Mouse (Mus musculus) liver, embryonic 14.5 days (tissue): Measurements from ENCODE around the gene Olfr170. TPM values are rescaled to one million over a fixed set of nuclear protein-coding genes. Genes with fewer than 3 reads are reported as not detected.
"Not testable (repeated sequence)": the region's sequence is repeated elsewhere in the genome, so short reads cannot be mapped to it uniquely, and the experiment has no call there.

Experiments used
- ATAC-seq: fragments of 200-750 bp; cut with Nextera tagmentation; 2 replicates; pipeline ENCODE4 v1.8.0; 2017; ENCODE audit warnings: moderate number of reproducible peaks, mild to moderate bottlenecking, moderate library complexity; ENCODE audit not compliant: insufficient read depth
- DNase-seq, 3 experiments: peaks; one replicate each; pipeline ENCODE4 v3.0.0-alpha.2; 2012 to 2013; ENCODE audit warnings: low read depth in 3 of 3, low spot score in 3 of 3
- H3K27ac ChIP-seq: fragments of 300-500 bp; sonication (generic); 2 replicates; pipeline ENCODE4 v1.5.1; 2014; ENCODE audit warnings: moderate library complexity, mild to moderate bottlenecking, control low read depth, inconsistent platforms
- H3K27me3 ChIP-seq: fragments of 300-500 bp; sonication (generic); 2 replicates; pipeline ENCODE4 v1.6.1; 2014; ENCODE audit warnings: mild to moderate bottlenecking, low read length, moderate library complexity; ENCODE audit not compliant: control insufficient read depth, insufficient read depth
- H3K36me3 ChIP-seq: fragments of 300-500 bp; sonication (generic); replicated peaks from 2 replicates; pipeline ENCODE4 v1.6.1; 2014; ENCODE audit warnings: low read depth; ENCODE audit not compliant: control insufficient read depth, insufficient read depth
- H3K4me1 ChIP-seq, 2 experiments: fragments of 200-500 bp in 1 of 2; fragments of 300-500 bp in 1 of 2; sonication (generic) in 1 of 2; replicated peaks; 2 replicates each; pipeline ENCODE4 v1.6.1; 2012 to 2014; ENCODE audit warnings: antibody characterized with exemption in 1 of 2, inconsistent platforms in 1 of 2, low read length in 1 of 2; ENCODE audit not compliant: control insufficient read depth in 2 of 2, insufficient read depth in 2 of 2
- H3K4me2 ChIP-seq: fragments of 300-500 bp; sonication (generic); 2 replicates; pipeline ENCODE4 v1.6.1; 2014; ENCODE audit warnings: low read depth, mild to moderate bottlenecking, control low read depth, moderate library complexity
- H3K4me3 ChIP-seq, 2 experiments: fragments of 200-500 bp in 1 of 2; fragments of 300-500 bp in 1 of 2; sonication (generic) in 1 of 2; 2 replicates each; pipeline ENCODE4 v1.5.1; 2012 to 2014; ENCODE audit warnings: low read depth in 2 of 2, low read length in 2 of 2, mild to moderate bottlenecking in 2 of 2, control low read depth in 1 of 2, inconsistent platforms in 1 of 2, moderate library complexity in 1 of 2; ENCODE audit not compliant: insufficient read depth in 1 of 2
- H3K9ac ChIP-seq: fragments of 300-500 bp; sonication (generic); replicated peaks from 2 replicates; pipeline ENCODE4 v1.6.1; 2014; ENCODE audit warnings: mild to moderate bottlenecking, control low read depth, moderate library complexity
- H3K9me3 ChIP-seq: fragments of 300-500 bp; sonication (generic); 2 replicates; pipeline ENCODE4 v1.6.1; 2016; ENCODE audit warnings: low read length, mixed read lengths; ENCODE audit not compliant: control insufficient read depth
- CTCF ChIP-seq: IDR thresholded peaks from 2 replicates; pipeline ENCODE4 v1.5.1; 2016; ENCODE audit warnings: antibody characterized with exemption, low read depth, control low read depth
- EP300 ChIP-seq: IDR thresholded peaks from 2 replicates; pipeline ENCODE4 v1.6.1; 2016; ENCODE audit warnings: antibody characterized with exemption, low read depth
- WGBS: fragments of 180-500 bp; shearing (Covaris S2); extraction: QIAGEN DNeasy Blood & Tissue Kit; methylation state at CpG from one replicate; pipeline ENCODE4 v1.1.7; 2014; ENCODE audit not compliant: insufficient replicate concordance; 5-methylcytosine and 5-hydroxymethylcytosine counted together
- polyA plus RNA-seq, 2 experiments: library from polyadenylated mRNA; depleted of rRNA in 1 of 2; stranded (reverse) in 1 of 2; unstranded in 1 of 2; fragments of >200 nt; fragmentation: Nextera tagmentation in 1 of 2; extraction: Ambion mirVana in 1 of 2; gene quantifications; 2 replicates each; pipeline versions ENCODE4 v1.2.1 to v1.2.3; 2012 to 2014

Gene Olfr170
- polyA plus RNA-seq (2012; rRNA removed) = not detected in 2 replicates
- polyA plus RNA-seq (2014; fragmentation: Nextera tagmentation; extraction: Ambion mirVana) = not detected in 2 replicates

GRCm38 (mm10) chr16:19611782-19612181 lies at the start of gene Olfr170:
Gene Olfr170 (minus strand): TSS chr16:19611882.
- H3K9me3 ChIP-seq, H3K4me1 ChIP-seq, ATAC-seq, H3K27ac ChIP-seq, H3K4me3 ChIP-seq, H3K36me3 ChIP-seq, H3K27me3 ChIP-seq, H3K9ac ChIP-seq, H3K4me2 ChIP-seq, DNase-seq: not testable (repeated sequence)
- 68% methylated on average over 2 of the region's 2 CpGs for WGBS

DNA sequence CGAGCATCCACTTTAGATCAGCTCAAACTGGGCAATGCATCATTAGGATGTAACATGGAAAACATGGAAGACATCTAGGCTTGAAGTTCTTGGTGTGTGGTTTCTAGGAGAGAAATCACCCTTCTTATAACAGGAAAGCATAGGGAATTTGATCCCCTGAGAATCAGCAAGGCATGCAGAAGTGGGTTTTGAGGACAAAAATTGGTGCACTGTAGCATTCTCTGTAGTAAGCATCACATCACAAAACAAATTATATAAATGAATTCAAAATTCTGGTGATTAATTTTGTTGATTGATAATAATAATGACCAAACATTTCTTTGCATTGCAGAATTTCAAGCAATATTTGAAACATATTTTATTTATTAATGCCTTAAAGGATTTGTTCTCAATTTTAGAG lies 18.1 kb upstream of the Olfr170 start, which contains the start of gene Olfr171:
Olfr171 (minus strand) TSS at position 101 of the 400 bp plus-strand sequence.
- no peak for DNase-seq
- H3K9me3 ChIP-seq = no peaks in the 10 kb centered on the region
- no peaks in the 10 kb centered on the region for H3K4me1 ChIP-seq
- ATAC-seq = no peak
- no peak for TF ChIP-seq CTCF
- no peak for TF ChIP-seq EP300
- H3K27me3 ChIP-seq = no peaks in the 10 kb centered on the region
- no peak within 1 kb of the TSS for H3K27ac ChIP-seq
- no peaks in the 10 kb centered on the region for H3K36me3 ChIP-seq
- H3K4me2 ChIP-seq = no peak within 1 kb of the TSS
- H3K4me3 ChIP-seq = no peak within 1 kb of the TSS
- 69% methylated on average over 1 of the region's 1 CpGs for WGBS
- H3K9ac ChIP-seq = no peak within 1 kb of the TSS

- Histone ChIP-seq H3K4me2 (no peak overlapping the region), H3K36me3 (no peaks in the 10 kb centered on the region), H3K9ac (no peak overlapping the region), H3K4me1 (no peaks in the 10 kb centered on the region), H3K9me3 (no peaks in the 10 kb centered on the region), H3K27me3 (no peaks in the 10 kb centered on the region), H3K4me3 (no peak overlapping the region), H3K27ac (no peak overlapping the region)
- no peak for TF ChIP-seq EP300
- TF ChIP-seq CTCF = no peak
- no peak for DNase-seq
- ATAC-seq = no peak
- WGBS = 30% methylated on average over 2 of the region's 2 CpGs
These were observed 8.5 kb downstream of the Olfr170 start for GRCm38 (mm10) chr16:19603166-19603565.

DNA sequence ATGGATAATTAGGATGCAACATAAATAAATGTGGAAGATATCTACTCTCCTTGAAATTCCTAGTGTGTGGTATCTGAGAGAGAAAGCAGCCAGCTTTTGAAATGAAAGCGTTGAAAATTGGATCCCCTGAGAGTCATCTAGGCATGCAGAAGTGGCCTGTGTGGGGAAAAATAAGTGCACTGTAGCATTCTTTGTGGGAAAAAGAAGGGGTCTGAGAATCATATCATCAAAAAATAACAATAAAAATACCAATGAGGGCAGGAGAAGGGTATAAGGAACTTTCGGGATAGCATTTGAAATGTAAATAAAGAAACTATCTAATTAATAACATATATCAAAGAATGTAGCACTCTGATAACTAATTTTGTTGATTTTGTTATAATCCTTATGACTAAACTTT lies 40.0 kb downstream of the Olfr170 start, which contains the start of gene Olfr169:
Olfr169 (minus strand) TSS at position 101 of the 400 bp plus-strand sequence.
- 77% methylated on average over 2 of the region's 2 CpGs for WGBS
- not testable (repeated sequence) for H3K9me3 ChIP-seq, ATAC-seq

More for the DNA sequence above, 40.0 kb downstream of the Olfr170 start, which contains the start of gene Olfr169:
- H3K36me3 ChIP-seq, H3K4me3 ChIP-seq, H3K9ac ChIP-seq, DNase-seq, H3K4me2 ChIP-seq, H3K4me1 ChIP-seq, H3K27me3 ChIP-seq, H3K27ac ChIP-seq: not testable (repeated sequence)

Other genes with a start within 250 kb of the Olfr170 start
- gene Olfr165, start 188.7 kb downstream of the Olfr170 start, polyA plus RNA-seq (2012; rRNA removed) = not detected in 2 replicates
- not detected in 2 replicates for gene Olfr165, start 188.7 kb downstream of the Olfr170 start, polyA plus RNA-seq (2014; fragmentation: Nextera tagmentation; extraction: Ambion mirVana)
- gene Olfr166, start 128.2 kb downstream of the Olfr170 start, polyA plus RNA-seq (2012; rRNA removed) = not detected in 2 replicates
- not detected in 2 replicates for gene Olfr166, start 128.2 kb downstream of the Olfr170 start, polyA plus RNA-seq (2014; fragmentation: Nextera tagmentation; extraction: Ambion mirVana)
- not detected in 2 replicates for gene Olfr167, start 89.6 kb downstream of the Olfr170 start, polyA plus RNA-seq (2012; rRNA removed)
- not detected in 2 replicates for gene Olfr167, start 89.6 kb downstream of the Olfr170 start, polyA plus RNA-seq (2014; fragmentation: Nextera tagmentation; extraction: Ambion mirVana)
- gene Olfr168, start 76.3 kb downstream of the Olfr170 start, polyA plus RNA-seq (2012; rRNA removed) = not detected in 2 replicates
- gene Olfr168, start 76.3 kb downstream of the Olfr170 start, polyA plus RNA-seq (2014; fragmentation: Nextera tagmentation; extraction: Ambion mirVana) = not detected in 2 replicates
- gene Olfr169, start 40.1 kb downstream of the Olfr170 start, polyA plus RNA-seq (2012; rRNA removed) = not detected in 2 replicates
- gene Olfr169, start 40.1 kb downstream of the Olfr170 start, polyA plus RNA-seq (2014; fragmentation: Nextera tagmentation; extraction: Ambion mirVana) = not detected in 2 replicates
- gene Olfr171, start 18.0 kb upstream of the Olfr170 start, polyA plus RNA-seq (2012; rRNA removed) = not detected in 2 replicates
- gene Olfr171, start 18.0 kb upstream of the Olfr170 start, polyA plus RNA-seq (2014; fragmentation: Nextera tagmentation; extraction: Ambion mirVana) = not detected in 2 replicates
- not detected in 2 replicates for gene Lamp3, start 94.5 kb upstream of the Olfr170 start, polyA plus RNA-seq (2012; rRNA removed)
- 0.06 TPM in 1 of 2 replicates, not detected in the other for gene Lamp3, start 94.5 kb upstream of the Olfr170 start, polyA plus RNA-seq (2014; fragmentation: Nextera tagmentation; extraction: Ambion mirVana)
- gene B3gnt5, start 148.3 kb upstream of the Olfr170 start, polyA plus RNA-seq (2012; rRNA removed) = 0.05 and 0.08 TPM in 2 replicates
- gene B3gnt5, start 148.3 kb upstream of the Olfr170 start, polyA plus RNA-seq (2014; fragmentation: Nextera tagmentation; extraction: Ambion mirVana) = 0.13 and 0.24 TPM in 2 replicates